Mouse (Mus musculus) forebrain, embryonic 15.5 days (tissue): Measurements from ENCODE around the gene Gm10964. TPM values are rescaled to one million over a fixed set of nuclear protein-coding genes. Genes with fewer than 3 reads are reported as not detected.
A peak's percentile ranks its signal among the peaks of the same experiment; 100 is the strongest.
"Not testable (repeated sequence)": the region's sequence is repeated elsewhere in the genome, so short reads cannot be mapped to it uniquely, and the experiment has no call there.

ENCODE experiments used
- ATAC-seq: fragments of 200-750 bp; cut with Nextera tagmentation; replicated peaks from 2 replicates; pipeline ENCODE4 v1.8.0; 2017; ENCODE audit warnings: mild to moderate bottlenecking, moderate TSS enrichment, moderate library complexity
- H3K27ac ChIP-seq: fragments of 300-500 bp; sonication (generic); replicated peaks from 2 replicates; pipeline ENCODE4 v1.5.1; 2015; ENCODE audit warnings: mild to moderate bottlenecking, inconsistent platforms
- H3K27me3 ChIP-seq: fragments of 300-500 bp; sonication (generic); 2 replicates; pipeline ENCODE4 v1.6.1; 2015; ENCODE audit warnings: inconsistent platforms
- H3K36me3 ChIP-seq: fragments of 300-500 bp; sonication (generic); 2 replicates; pipeline ENCODE4 v1.6.1; 2015; ENCODE audit warnings: mild to moderate bottlenecking, inconsistent platforms
- H3K4me1 ChIP-seq: fragments of 300-500 bp; sonication (generic); 2 replicates; pipeline ENCODE4 v1.6.1; 2015; ENCODE audit warnings: inconsistent platforms
- H3K4me2 ChIP-seq: fragments of 300-500 bp; sonication (generic); replicated peaks from 2 replicates; pipeline ENCODE4 v1.6.1; 2015; ENCODE audit warnings: mild to moderate bottlenecking, inconsistent platforms
- H3K4me3 ChIP-seq: fragments of 300-500 bp; sonication (generic); 2 replicates; pipeline ENCODE4 v1.5.1; 2015; ENCODE audit warnings: mild to moderate bottlenecking, inconsistent platforms
- H3K9ac ChIP-seq: fragments of 300-500 bp; sonication (generic); replicated peaks from 2 replicates; pipeline ENCODE4 v1.6.1; 2015; ENCODE audit warnings: mild to moderate bottlenecking, inconsistent platforms
- H3K9me3 ChIP-seq: fragments of 300-500 bp; sonication (generic); 2 replicates; pipeline ENCODE4 v1.6.1; 2016; ENCODE audit warnings: inconsistent platforms
- WGBS: fragments of 180-500 bp; shearing (Covaris S2); methylation state at CpG from one replicate; pipeline ENCODE4 v1.1.7; 2015; ENCODE audit warnings: mixed read lengths; 5-methylcytosine and 5-hydroxymethylcytosine counted together
- polyA plus RNA-seq: library from polyadenylated mRNA; unstranded; fragments of >200 nt; fragmentation: Nextera tagmentation; extraction: Ambion mirVana; gene quantifications from 2 replicates; pipeline ENCODE4 v1.2.1, GENCODE M21; 2015

The Gm10964 gene
- polyA plus RNA-seq, 1 experiment from 2014 or later, result not detected

GRCm38 (mm10) chr3:103787225-103787624 is 48.1 kb downstream of the Gm10964 start:
- no peak overlapping the region for H3K27ac ChIP-seq
- WGBS, result 61% methylated on average over 7 of the region's 7 CpGs
- no peak overlapping the region for H3K4me2 ChIP-seq
- no peaks in the 10 kb centered on the region for H3K36me3 ChIP-seq
- no peaks in the 10 kb centered on the region for H3K27me3 ChIP-seq
- no peak overlapping the region for H3K9ac ChIP-seq
- H3K9me3 ChIP-seq, result no peaks in the 10 kb centered on the region
- ATAC-seq, result no peak
- no peak overlapping the region for H3K4me3 ChIP-seq
- H3K4me1 ChIP-seq, result peaks cover 30% of the 10 kb centered on the region

- peaks cover 30% of the 10 kb centered on the region for H3K4me1 ChIP-seq
- WGBS, result 83% methylated on average over 7 of the region's 7 CpGs
- no peak overlapping the region for H3K9ac ChIP-seq
- no peaks in the 10 kb centered on the region for H3K36me3 ChIP-seq
- H3K4me3 ChIP-seq, result peak overlapping the region; percentile 100; the same call in 1 of the 2 replicates
- no peak overlapping the region for H3K27ac ChIP-seq
- H3K27me3 ChIP-seq, result no peaks in the 10 kb centered on the region
- no peaks in the 10 kb centered on the region for H3K9me3 ChIP-seq
- peak overlapping the region; percentile 65; the same call in 1 of the 2 replicates for H3K4me2 ChIP-seq
- ATAC-seq, result no peak
Observed at GRCm38 (mm10) chr3:103789096-103789495, 49.9 kb downstream of the Gm10964 start.

DNA sequence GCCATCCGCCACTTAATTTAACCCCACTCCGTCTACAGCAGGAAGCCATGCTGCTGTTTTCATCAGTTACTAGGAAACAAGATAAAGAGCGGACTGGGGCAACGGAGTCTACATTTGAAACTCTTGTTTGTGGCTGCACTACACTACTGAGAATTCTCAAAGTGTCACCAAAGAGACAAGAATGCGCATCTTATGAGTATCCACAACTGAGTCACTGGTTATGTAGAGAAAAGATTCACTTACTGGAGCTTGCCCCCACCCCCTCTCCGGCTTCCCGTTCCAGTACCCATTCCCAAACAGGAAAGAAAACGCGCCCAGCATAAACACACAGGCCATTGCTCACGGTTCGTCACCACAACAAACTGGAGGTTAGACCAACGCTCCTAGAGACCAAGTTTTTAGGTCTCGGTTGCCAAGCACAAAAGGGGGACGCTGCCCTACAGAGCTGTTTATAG is 50.8 kb downstream of the Gm10964 start:
- Histone ChIP-seq H3K36me3 (no peaks in the 10 kb centered on the region), H3K4me3 (peak overlapping the region; percentile 100), H3K9me3 (no peaks in the 10 kb centered on the region), H3K27ac (peak overlapping the region; percentile 91), H3K9ac (peak overlapping the region; percentile 95), H3K4me1 (peaks cover 30% of the 10 kb centered on the region), H3K27me3 (no peaks in the 10 kb centered on the region), H3K4me2 (peak overlapping the region; percentile 65)
- WGBS, result 3% methylated on average over 14 of the region's 14 CpGs
- no peak for ATAC-seq

- peak overlapping the region; percentile 95 for H3K9ac ChIP-seq
- H3K9me3 ChIP-seq, result no peaks in the 10 kb centered on the region
- H3K36me3 ChIP-seq, result no peaks in the 10 kb centered on the region
- WGBS, result under 1% methylated on average over 47 of the region's 61 CpGs
- peak overlapping the region; percentile 100 for H3K4me3 ChIP-seq
- H3K4me2 ChIP-seq, result peak overlapping the region; percentile 65
- no peaks in the 10 kb centered on the region for H3K27me3 ChIP-seq
- peak; percentile 81 for ATAC-seq
- H3K27ac ChIP-seq, result peak overlapping the region; percentile 91
- H3K4me1 ChIP-seq, result peaks cover 30% of the 10 kb centered on the region
Observed at GRCm38 (mm10) chr3:103790346-103791145, 51.4 kb downstream of the Gm10964 start.

- peak within 1 kb of the TSS; percentile 65 for H3K4me2 ChIP-seq
- no peaks in the 10 kb centered on the region for H3K27me3 ChIP-seq
- peak within 1 kb of the TSS; percentile 91 for H3K27ac ChIP-seq
- H3K4me1 ChIP-seq, result peaks cover 30% of the 10 kb centered on the region
- H3K4me3 ChIP-seq, result peak within 1 kb of the TSS; percentile 100
- peak; percentile 97 for ATAC-seq
- H3K9me3 ChIP-seq, result no peaks in the 10 kb centered on the region
- WGBS, result 9% methylated on average over 49 of the region's 49 CpGs
- H3K9ac ChIP-seq, result peak within 1 kb of the TSS; percentile 95
- no peaks in the 10 kb centered on the region for H3K36me3 ChIP-seq
Observed at GRCm38 (mm10) chr3:103791230-103792110, 52.3 kb downstream of the Gm10964 start, which contains the start of gene Hipk1. Hipk1 (minus strand) TSS chr3:103791563.

- not testable (repeated sequence) for H3K36me3 ChIP-seq, H3K9me3 ChIP-seq, ATAC-seq, H3K27me3 ChIP-seq
- peak overlapping the region; percentile 91; the same call in 1 of the 2 replicates for H3K27ac ChIP-seq
- peaks cover 30% of the 10 kb centered on the region for H3K4me1 ChIP-seq
- H3K4me3 ChIP-seq, result peak overlapping the region; percentile 100; the same call in 1 of the 2 replicates
- 0 out of 2 replicates have a peak overlapping the region, but pooled peaks have one; percentile 95 for H3K9ac ChIP-seq
- WGBS, result 80% methylated on average over 5 of the region's 5 CpGs
- peak overlapping the region; percentile 65; the same call in 1 of the 2 replicates for H3K4me2 ChIP-seq
Observed at GRCm38 (mm10) chr3:103792111-103792406, 52.9 kb downstream of the Gm10964 start.

DNA sequence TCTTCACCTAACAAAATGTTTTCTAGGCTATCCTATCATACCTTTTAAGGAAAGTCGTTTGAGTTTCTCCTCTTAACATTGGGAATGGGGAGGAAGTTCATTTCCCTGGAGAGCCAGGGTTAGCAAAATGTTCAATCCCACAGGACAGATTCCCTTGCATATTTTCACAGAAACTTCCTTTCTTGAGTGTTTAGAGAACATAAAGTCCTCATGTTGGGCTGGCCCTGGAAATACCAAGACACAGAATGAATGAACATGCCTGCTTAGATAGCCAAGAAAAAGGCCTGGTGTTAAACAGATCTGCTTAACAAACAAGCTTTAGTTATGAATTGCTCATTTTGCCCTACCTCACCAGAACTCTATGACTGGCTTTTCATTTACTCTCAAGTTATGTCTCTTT is 53.4 kb downstream of the Gm10964 start:
- Histone ChIP-seq H3K27me3 (no peaks in the 10 kb centered on the region), H3K4me3 (no peak overlapping the region), H3K9me3 (no peaks in the 10 kb centered on the region), H3K4me1 (peaks cover 27% of the 10 kb centered on the region), H3K27ac (no peak overlapping the region), H3K36me3 (no peaks in the 10 kb centered on the region), H3K4me2 (no peak overlapping the region), H3K9ac (no peak overlapping the region)
- ATAC-seq, result no peak
- WGBS, result 86% methylated on average over 1 of the region's 1 CpGs

Other genes starting within 250 kb of the Gm10964 start
- 19.2 and 22.1 TPM in 2 replicates for gene Syt6, start 164.1 kb upstream of the Gm10964 start, polyA plus RNA-seq
- gene Atg4a-ps, start 93.3 kb upstream of the Gm10964 start, polyA plus RNA-seq, result 0.24 TPM in 1 of 2 replicates, not detected in the other
- 5.1 and 5.3 TPM in 2 replicates for gene Olfml3, start 1.4 kb upstream of the Gm10964 start, polyA plus RNA-seq
- 13.0 and 13.5 TPM in 2 replicates for gene Hipk1, start 52.2 kb downstream of the Gm10964 start, polyA plus RNA-seq
- gene Dclre1b, start 70.1 kb downstream of the Gm10964 start, polyA plus RNA-seq, result 24.2 and 26.8 TPM in 2 replicates
- gene Ap4b1, start 70.2 kb downstream of the Gm10964 start, polyA plus RNA-seq, result 21.4 and 23.5 TPM in 2 replicates
- 0.37 TPM in 1 of 2 replicates, not detected in the other for gene Gm43064, start 70.2 kb downstream of the Gm10964 start, polyA plus RNA-seq
- 0.11 TPM in 1 of 2 replicates, not detected in the other for gene Bcl2l15, start 93.2 kb downstream of the Gm10964 start, polyA plus RNA-seq
- gene Ptpn22, start 120.4 kb downstream of the Gm10964 start, polyA plus RNA-seq, result 0.24 and 0.28 TPM in 2 replicates
- 25.6 and 27.0 TPM in 2 replicates for gene Rsbn1, start 174.8 kb downstream of the Gm10964 start, polyA plus RNA-seq
- 26.9 and 28.9 TPM in 2 replicates for gene Phtf1, start 228.7 kb downstream of the Gm10964 start, polyA plus RNA-seq